Mouse (Mus musculus): ENCODE data around the gene Myo1h. TPM values are rescaled to one million over a fixed set of nuclear protein-coding genes. Genes with fewer than 3 reads are reported as not detected.

The Myo1h gene
- polyA plus RNA-seq, 1 experiment, result 0.09 TPM

DNA sequence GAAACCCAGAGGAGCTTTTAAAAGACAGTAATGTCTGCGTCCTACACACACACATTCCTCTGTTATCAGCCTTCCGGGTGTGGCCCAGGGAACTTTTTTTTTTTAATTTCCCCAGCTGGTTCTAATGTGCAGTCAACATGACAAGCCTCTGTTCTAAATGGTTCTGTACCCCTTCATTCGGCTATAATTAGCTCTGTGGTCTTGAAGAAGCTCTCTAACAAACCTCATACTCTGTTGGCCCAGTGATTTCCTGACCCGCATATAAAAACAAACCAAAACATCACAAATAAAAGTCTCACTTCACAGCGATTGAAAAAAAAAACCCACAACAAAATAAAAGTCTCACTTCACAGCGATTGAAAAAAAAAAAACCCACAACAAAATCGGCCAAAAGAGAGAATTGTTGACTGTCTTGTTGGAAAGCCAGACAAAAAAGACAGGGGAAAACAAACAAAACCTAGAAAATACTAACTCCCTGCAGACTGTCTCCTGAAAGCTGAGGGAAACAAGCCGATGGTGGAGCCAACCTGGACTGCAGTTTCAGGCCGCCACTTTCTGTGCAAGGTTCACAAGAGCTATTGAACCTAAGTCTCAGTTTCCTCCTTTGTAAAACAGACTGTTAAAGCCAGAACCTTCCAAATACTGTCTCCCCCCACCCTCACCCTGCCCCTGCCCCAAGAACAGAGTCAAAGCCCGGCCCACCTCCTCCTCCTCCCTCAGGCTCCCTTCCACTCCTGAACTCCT is 89.4 kb downstream of the Myo1h start:
- peaks cover 15% of the 10 kb centered on the region for H3K4me1 ChIP-seq (ENCODE audit: control insufficient read depth, insufficient read depth, low read length)
- TF ChIP-seq CTCF (conservative IDR thresholded peaks at IDR 0.05; ENCODE audit: insufficient read depth, insufficient read length, low read depth, low read length), result no peak
- no peak for TF ChIP-seq POLR2A (IDR thresholded peaks at IDR 0.05; ENCODE audit: low read depth, low read length)
- no peaks in the 10 kb centered on the region for H3K36me3 ChIP-seq (ENCODE audit: control insufficient read depth, insufficient read depth, low read length)
- no peaks in the 10 kb centered on the region for H3K27me3 ChIP-seq (replicated peaks; ENCODE audit: control insufficient read depth, insufficient read depth, low read length)
- peak; percentile 55 for DNase-seq
- peak overlapping the region; percentile 43; the same call in 1 of the 2 replicates for H3K27ac ChIP-seq (ENCODE audit: insufficient read depth, low read depth, low read length)
- H3K4me3 ChIP-seq (ENCODE audit: insufficient read depth, low read depth, low read length), result peak overlapping the region; percentile 20
- WGBS, result 32% methylated on average over 10 of the region's 10 CpGs

DNA sequence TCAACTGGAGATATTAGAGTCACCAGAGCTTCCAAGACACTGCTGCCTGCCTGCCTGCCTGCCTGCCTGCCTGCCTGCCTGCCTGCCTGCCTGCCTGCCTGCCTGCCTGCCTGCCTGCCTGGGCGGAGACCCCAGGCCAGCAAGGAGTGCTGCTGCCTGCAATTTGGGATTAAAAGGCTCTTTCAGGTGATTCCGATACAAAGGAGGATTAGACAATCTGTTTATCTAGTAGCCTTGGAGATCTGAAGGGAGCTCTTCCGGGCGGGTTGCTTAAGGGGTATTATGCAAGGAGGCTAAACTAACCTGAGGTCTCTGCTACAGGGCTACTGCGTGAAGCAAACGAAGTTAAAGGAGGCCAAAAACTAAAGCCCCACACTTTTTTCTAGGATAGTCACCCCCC is 90.0 kb downstream of the Myo1h start:
- H3K27me3 ChIP-seq (replicated peaks; ENCODE audit: control insufficient read depth, insufficient read depth, low read length), result no peaks in the 10 kb centered on the region
- 58% methylated on average over 6 of the region's 6 CpGs for WGBS
- DNase-seq, result no peak
- TF ChIP-seq CTCF (conservative IDR thresholded peaks at IDR 0.05; ENCODE audit: insufficient read depth, insufficient read length, low read depth, low read length), result no peak
- peak overlapping the region; percentile 86; the same call in 1 of the 2 replicates for H3K4me3 ChIP-seq (ENCODE audit: insufficient read depth, low read depth, low read length)
- H3K4me1 ChIP-seq (ENCODE audit: control insufficient read depth, insufficient read depth, low read length), result peaks cover 15% of the 10 kb centered on the region
- no peaks in the 10 kb centered on the region for H3K36me3 ChIP-seq (ENCODE audit: control insufficient read depth, insufficient read depth, low read length)
- H3K27ac ChIP-seq (ENCODE audit: insufficient read depth, low read depth, low read length), result peak overlapping the region; percentile 67

DNA sequence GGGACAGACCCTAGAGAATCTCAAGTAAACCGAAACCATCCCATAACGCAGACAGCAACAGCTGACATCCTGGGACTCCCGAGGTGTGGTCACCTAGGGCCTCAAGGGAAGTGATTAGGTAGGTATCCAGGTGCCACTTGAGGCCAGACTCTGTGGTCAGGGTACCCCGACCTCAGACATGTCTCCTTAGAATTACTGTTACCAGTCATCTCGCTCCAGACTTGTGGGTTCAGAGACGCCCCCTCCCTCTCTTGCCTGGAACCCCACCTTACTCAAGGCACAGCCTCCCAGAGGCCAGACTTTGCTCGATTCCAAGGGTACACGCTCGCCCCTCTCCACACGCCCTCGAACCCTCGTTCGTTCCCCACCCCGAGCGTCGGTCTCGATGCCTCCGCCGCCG is 90.8 kb downstream of the Myo1h start:
- WGBS, result 2% methylated on average over 20 of the region's 20 CpGs

DNA sequence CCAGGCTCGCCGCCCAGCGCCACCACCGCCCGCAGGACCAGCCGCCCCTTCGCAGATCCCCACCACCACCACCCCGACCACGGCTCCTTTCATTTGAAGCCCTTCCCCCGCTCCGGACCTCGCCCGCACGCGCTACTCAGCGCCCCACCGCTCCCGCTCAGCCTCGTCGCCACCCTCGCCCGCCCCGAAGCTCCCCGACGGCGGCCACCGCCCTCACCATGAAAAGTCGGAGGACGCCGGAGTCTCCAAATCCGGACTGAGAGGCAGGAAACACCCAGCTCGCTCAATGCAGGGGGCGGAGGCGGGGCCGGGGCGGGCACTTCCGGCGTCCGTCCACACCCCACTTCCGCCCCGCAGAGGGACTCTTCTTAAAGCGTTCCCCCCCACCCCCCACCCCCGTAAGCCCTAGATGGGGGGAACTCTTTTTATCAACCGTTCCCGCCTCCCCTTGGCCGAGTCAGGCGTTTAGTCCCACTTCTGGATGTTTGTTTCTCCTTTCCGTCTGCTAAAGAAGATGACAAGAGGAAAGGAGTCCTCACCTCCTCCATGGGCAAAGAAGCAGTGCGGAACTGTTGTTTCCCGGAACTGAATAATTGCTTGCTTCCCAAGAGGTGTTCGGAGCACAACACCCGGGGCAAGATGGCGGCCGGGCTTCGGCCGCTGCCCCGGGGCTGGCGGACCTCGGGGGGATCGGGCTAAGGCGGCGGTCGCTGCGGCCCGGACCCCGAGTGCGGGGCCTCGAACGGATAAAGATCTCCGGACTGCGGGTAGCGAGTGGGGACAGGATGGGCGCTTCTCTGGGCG is 91.4 kb downstream of the Myo1h start, which contains the start of the genes Kctd10 and Ube3b:
Gene Kctd10, minus strand, starts transcription at position 300 of the 804 bp plus-strand sequence.
Gene Ube3b, plus strand, starts transcription at position 399 of the 804 bp plus-strand sequence.
- H3K27me3 ChIP-seq (replicated peaks; ENCODE audit: control insufficient read depth, insufficient read depth, low read length), result no peaks in the 10 kb centered on the region
- TF ChIP-seq CTCF (conservative IDR thresholded peaks at IDR 0.05; ENCODE audit: insufficient read depth, insufficient read length, low read depth, low read length), result no peak
- no peak for TF ChIP-seq POLR2A (IDR thresholded peaks at IDR 0.05; ENCODE audit: low read depth, low read length)
- peak within 1 kb of the TSS; percentile 89 for H3K27ac ChIP-seq (ENCODE audit: insufficient read depth, low read depth, low read length)
- H3K36me3 ChIP-seq (ENCODE audit: control insufficient read depth, insufficient read depth, low read length), result no peaks in the 10 kb centered on the region
- 1% methylated on average over 74 of the region's 74 CpGs for WGBS
- H3K4me3 ChIP-seq (ENCODE audit: insufficient read depth, low read depth, low read length), result peak within 1 kb of the TSS; percentile 93
- peaks cover 12% of the 10 kb centered on the region for H3K4me1 ChIP-seq (ENCODE audit: control insufficient read depth, insufficient read depth, low read length)
- DNase-seq, result peak; percentile 90

More for the DNA sequence above, 90.8 kb downstream of the Myo1h start:
- Histone ChIP-seq H3K4me3 (ENCODE audit: insufficient read depth, low read depth, low read length) (peak overlapping the region; percentile 86), H3K27ac (ENCODE audit: insufficient read depth, low read depth, low read length) (peak overlapping the region; percentile 67), H3K4me1 (ENCODE audit: control insufficient read depth, insufficient read depth, low read length) (peaks cover 15% of the 10 kb centered on the region), H3K27me3 (replicated peaks; ENCODE audit: control insufficient read depth, insufficient read depth, low read length) (no peaks in the 10 kb centered on the region), H3K36me3 (ENCODE audit: control insufficient read depth, insufficient read depth, low read length) (no peaks in the 10 kb centered on the region)
- DNase-seq, result no peak
- TF ChIP-seq POLR2A (IDR thresholded peaks at IDR 0.05; ENCODE audit: low read depth, low read length) (no peak), CTCF (conservative IDR thresholded peaks at IDR 0.05; ENCODE audit: insufficient read depth, insufficient read length, low read depth, low read length) (no peak)

DNA sequence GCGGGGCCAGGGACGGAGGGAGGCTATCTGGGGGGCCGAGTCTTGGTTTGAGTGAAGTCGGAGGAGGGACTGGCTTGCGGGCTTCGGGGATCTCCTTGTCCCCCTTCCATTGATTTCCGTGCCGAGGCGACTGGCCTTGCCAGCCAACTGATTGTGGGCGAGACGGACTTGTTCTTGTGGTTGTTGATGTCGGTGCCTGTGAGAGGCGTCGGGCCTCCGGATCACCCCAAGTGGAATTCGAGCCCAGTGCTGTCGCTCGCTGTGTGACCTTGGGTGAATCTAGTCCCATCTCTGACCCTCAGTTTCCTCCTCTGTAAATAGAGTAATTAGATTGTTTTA is 92.0 kb downstream of the Myo1h start:
- Histone ChIP-seq H3K4me3 (ENCODE audit: insufficient read depth, low read depth, low read length) (peak overlapping the region; percentile 93), H3K27ac (ENCODE audit: insufficient read depth, low read depth, low read length) (peak overlapping the region; percentile 89), H3K27me3 (replicated peaks; ENCODE audit: control insufficient read depth, insufficient read depth, low read length) (no peaks in the 10 kb centered on the region), H3K36me3 (ENCODE audit: control insufficient read depth, insufficient read depth, low read length) (no peaks in the 10 kb centered on the region), H3K4me1 (ENCODE audit: control insufficient read depth, insufficient read depth, low read length) (peaks cover 9% of the 10 kb centered on the region)
- TF ChIP-seq POLR2A (IDR thresholded peaks at IDR 0.05; ENCODE audit: low read depth, low read length), result no peak
- no peak for TF ChIP-seq CTCF (conservative IDR thresholded peaks at IDR 0.05; ENCODE audit: insufficient read depth, insufficient read length, low read depth, low read length)
- DNase-seq, result no peak
- WGBS, result under 1% methylated on average over 18 of the region's 18 CpGs

DNA sequence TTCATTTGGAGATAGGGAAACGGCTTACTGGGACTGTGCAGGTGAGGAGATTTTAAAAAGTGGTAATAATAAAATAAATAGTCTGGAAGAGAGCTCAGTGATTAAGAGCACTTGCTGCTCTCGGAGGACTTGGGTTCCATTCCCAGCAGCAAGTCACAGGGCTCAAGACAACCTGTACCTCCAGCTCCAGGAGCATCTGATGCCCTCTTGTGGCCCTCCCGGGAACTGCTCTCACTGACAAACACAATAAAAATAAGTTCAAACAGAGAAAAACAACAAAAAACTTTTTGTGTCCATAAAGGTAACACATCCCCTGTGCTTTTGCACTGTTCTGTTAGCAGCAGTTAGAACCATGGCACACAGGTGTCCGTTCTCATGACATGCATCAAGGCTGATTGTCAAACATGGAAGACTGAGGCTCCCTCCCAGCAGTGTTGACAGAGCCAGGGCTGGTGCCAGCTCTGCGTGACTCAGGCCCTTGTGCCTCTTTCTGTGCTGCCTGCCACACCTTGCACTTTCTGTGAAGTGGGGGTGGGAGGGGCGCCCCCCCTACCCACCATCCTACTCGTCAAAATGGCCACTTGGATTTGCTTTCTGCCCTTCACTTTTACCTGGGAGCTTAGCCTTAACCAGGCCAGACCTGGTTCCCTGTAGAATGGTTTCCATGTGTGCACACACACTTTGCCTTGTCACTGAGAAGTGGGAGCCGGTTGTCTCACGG is 94.4 kb downstream of the Myo1h start:
- no peak overlapping the region for H3K27ac ChIP-seq (ENCODE audit: insufficient read depth, low read depth, low read length)
- WGBS, result 81% methylated on average over 9 of the region's 9 CpGs
- peak; percentile 48 for DNase-seq
- H3K4me1 ChIP-seq (ENCODE audit: control insufficient read depth, insufficient read depth, low read length), result peaks cover 9% of the 10 kb centered on the region
- no peaks in the 10 kb centered on the region for H3K27me3 ChIP-seq (replicated peaks; ENCODE audit: control insufficient read depth, insufficient read depth, low read length)
- H3K4me3 ChIP-seq (ENCODE audit: insufficient read depth, low read depth, low read length), result no peak overlapping the region
- TF ChIP-seq POLR2A (IDR thresholded peaks at IDR 0.05; ENCODE audit: low read depth, low read length) (no peak), CTCF (conservative IDR thresholded peaks at IDR 0.05; ENCODE audit: insufficient read depth, insufficient read length, low read depth, low read length) (peak; percentile 68)
- H3K36me3 ChIP-seq (ENCODE audit: control insufficient read depth, insufficient read depth, low read length), result no peaks in the 10 kb centered on the region; the same call in 1 of the 2 replicates
